Mouse (Mus musculus): Measurements from ENCODE around the gene Il16. TPM values are rescaled to one million over a fixed set of nuclear protein-coding genes. Genes with fewer than 3 reads are reported as not detected.

Il16 gene
- polyA plus RNA-seq, 1 experiment from 2014 or later, result 2.2 TPM

DNA sequence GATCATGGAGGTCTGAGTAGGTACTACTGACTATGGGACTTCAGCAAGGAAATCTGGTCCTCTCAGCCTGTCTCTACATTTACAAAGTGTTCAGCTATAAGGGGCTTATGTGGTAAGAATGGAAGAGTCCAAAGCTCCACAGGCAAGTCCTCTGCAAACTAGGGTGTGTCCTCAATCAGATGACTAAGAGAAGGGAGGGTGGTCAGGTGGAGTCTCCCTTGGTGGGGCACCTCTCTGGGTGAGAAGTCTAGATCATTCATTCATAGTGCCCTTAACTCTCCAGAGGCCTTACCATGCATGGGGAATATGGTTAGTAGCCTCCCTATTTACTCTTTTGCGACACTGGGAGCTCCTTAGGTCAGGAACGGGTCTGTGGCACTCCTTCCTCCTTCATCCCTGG lies 91.3 kb downstream of the Il16 start:
- 75% methylated on average over 2 of the region's 2 CpGs for WGBS
- no peaks in the 10 kb centered on the region for H3K27me3 ChIP-seq (ENCODE audit: control insufficient read depth, insufficient read depth, low read length)
- H3K4me3 ChIP-seq (ENCODE audit: low read depth, low read length), result no peak overlapping the region
- no peak for DNase-seq (ENCODE audit: low spot score)
- H3K4me1 ChIP-seq (ENCODE audit: control insufficient read depth, insufficient read depth, low read length), result no peaks in the 10 kb centered on the region
- H3K4me2 ChIP-seq (ENCODE audit: low read depth, severe bottlenecking), result no peak overlapping the region
- H3K36me3 ChIP-seq (ENCODE audit: control insufficient read depth, insufficient read depth, low read length), result no peaks in the 10 kb centered on the region
- H3K27ac ChIP-seq (replicated peaks; ENCODE audit: low read depth, low read length), result no peak overlapping the region
- no peak overlapping the region for H3K9ac ChIP-seq (ENCODE audit: low read length)
- no peak for ATAC-seq (ENCODE audit: insufficient number of reproducible peaks, low FRiP score, low TSS enrichment, low read depth)
- H3K9me3 ChIP-seq (ENCODE audit: control insufficient read depth, low read length), result no peaks in the 10 kb centered on the region

GRCm38 (mm10) chr7:83653605-83654051 lies 91.9 kb downstream of the Il16 start:
- Histone ChIP-seq H3K4me2 (ENCODE audit: low read depth, severe bottlenecking) (no peak overlapping the region), H3K4me1 (ENCODE audit: control insufficient read depth, insufficient read depth, low read length) (no peaks in the 10 kb centered on the region), H3K9me3 (ENCODE audit: control insufficient read depth, low read length) (no peaks in the 10 kb centered on the region), H3K27ac (replicated peaks; ENCODE audit: low read depth, low read length) (no peak overlapping the region), H3K27me3 (ENCODE audit: control insufficient read depth, insufficient read depth, low read length) (no peaks in the 10 kb centered on the region), H3K9ac (ENCODE audit: low read length) (no peak overlapping the region), H3K36me3 (ENCODE audit: control insufficient read depth, insufficient read depth, low read length) (no peaks in the 10 kb centered on the region), H3K4me3 (ENCODE audit: low read depth, low read length) (no peak overlapping the region)
- 94% methylated on average over 2 of the region's 2 CpGs for WGBS
- ATAC-seq (ENCODE audit: insufficient number of reproducible peaks, low FRiP score, low TSS enrichment, low read depth) (no peak), DNase-seq (ENCODE audit: low spot score) (no peak)

DNA sequence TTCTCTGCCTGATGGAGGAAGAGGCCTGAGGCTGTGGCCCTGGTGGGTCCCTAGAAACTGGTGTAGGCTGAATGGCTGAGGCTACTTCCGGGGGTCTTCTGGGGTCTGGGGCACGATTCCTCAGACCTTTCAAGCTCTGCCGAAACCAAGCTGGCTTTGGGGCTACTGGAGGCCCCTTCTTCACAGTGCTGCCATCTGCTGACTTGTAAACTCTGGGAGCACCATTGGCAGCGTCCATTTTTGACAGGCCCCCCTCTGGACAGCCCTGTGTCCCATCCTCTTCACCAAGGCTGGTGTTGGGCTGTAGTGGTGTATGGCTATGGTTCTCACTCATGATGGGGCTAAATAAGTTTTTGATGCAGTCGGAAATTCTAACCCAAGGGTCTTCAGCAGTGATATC lies 93.0 kb downstream of the Il16 start:
- Histone ChIP-seq H3K36me3 (ENCODE audit: control insufficient read depth, insufficient read depth, low read length) (no peaks in the 10 kb centered on the region), H3K27me3 (ENCODE audit: control insufficient read depth, insufficient read depth, low read length) (no peaks in the 10 kb centered on the region), H3K27ac (replicated peaks; ENCODE audit: low read depth, low read length) (no peak overlapping the region), H3K4me3 (ENCODE audit: low read depth, low read length) (no peak overlapping the region), H3K9ac (ENCODE audit: low read length) (no peak overlapping the region), H3K4me2 (ENCODE audit: low read depth, severe bottlenecking) (no peak overlapping the region), H3K4me1 (ENCODE audit: control insufficient read depth, insufficient read depth, low read length) (no peaks in the 10 kb centered on the region), H3K9me3 (ENCODE audit: control insufficient read depth, low read length) (no peaks in the 10 kb centered on the region)
- 73% methylated on average over 5 of the region's 5 CpGs for WGBS
- ATAC-seq (ENCODE audit: insufficient number of reproducible peaks, low FRiP score, low TSS enrichment, low read depth), result no peak
- no peak for DNase-seq (ENCODE audit: low spot score)

DNA sequence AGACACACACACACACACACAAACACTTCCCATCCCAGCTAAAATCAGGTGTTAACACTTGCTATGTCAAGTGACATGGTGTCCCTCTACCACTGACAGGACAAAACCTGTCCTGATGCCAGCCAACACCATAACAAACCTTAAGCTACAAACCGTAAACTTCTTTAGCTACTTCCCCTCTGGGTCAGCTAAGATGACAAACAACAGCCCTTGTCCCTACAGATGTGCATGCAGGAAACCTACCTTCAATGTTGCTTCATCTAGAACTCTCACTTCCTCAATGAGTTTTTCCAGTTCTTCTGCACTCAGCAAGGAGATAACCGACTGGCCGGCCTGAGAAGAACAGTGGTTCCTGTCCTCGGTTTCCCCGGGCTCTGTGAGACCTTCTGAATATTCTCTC lies 94.9 kb downstream of the Il16 start:
- DNase-seq (ENCODE audit: low spot score) (no peak), ATAC-seq (ENCODE audit: insufficient number of reproducible peaks, low FRiP score, low TSS enrichment, low read depth) (no peak)
- Histone ChIP-seq H3K9ac (ENCODE audit: low read length) (no peak overlapping the region), H3K27ac (replicated peaks; ENCODE audit: low read depth, low read length) (no peak overlapping the region), H3K27me3 (ENCODE audit: control insufficient read depth, insufficient read depth, low read length) (no peaks in the 10 kb centered on the region), H3K4me1 (ENCODE audit: control insufficient read depth, insufficient read depth, low read length) (no peaks in the 10 kb centered on the region), H3K4me2 (ENCODE audit: low read depth, severe bottlenecking) (no peak overlapping the region), H3K36me3 (ENCODE audit: control insufficient read depth, insufficient read depth, low read length) (no peaks in the 10 kb centered on the region), H3K9me3 (ENCODE audit: control insufficient read depth, low read length) (no peaks in the 10 kb centered on the region), H3K4me3 (ENCODE audit: low read depth, low read length) (no peak overlapping the region)
- 91% methylated on average over 5 of the region's 5 CpGs for WGBS

DNA sequence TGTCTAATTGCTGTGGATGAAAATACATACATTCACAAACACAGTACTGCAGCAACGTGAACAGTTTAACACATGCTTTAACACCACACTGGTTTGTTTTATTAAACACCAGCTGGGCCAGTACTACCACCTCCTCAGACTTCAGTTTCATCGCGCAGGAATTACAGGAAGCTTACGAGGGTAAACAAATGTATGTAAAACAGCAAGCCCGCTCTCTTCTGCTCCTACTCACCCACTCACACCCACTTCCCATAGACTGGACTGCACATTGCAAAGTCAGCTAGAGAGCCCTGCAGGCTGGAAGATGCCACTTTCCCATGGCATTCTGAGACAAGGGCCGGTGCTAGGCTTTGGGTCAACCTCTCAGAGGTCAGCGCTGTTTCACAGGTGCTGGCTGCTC lies 96.7 kb downstream of the Il16 start:
- Histone ChIP-seq H3K27me3 (ENCODE audit: control insufficient read depth, insufficient read depth, low read length) (no peaks in the 10 kb centered on the region), H3K9ac (ENCODE audit: low read length) (no peak overlapping the region), H3K36me3 (ENCODE audit: control insufficient read depth, insufficient read depth, low read length) (no peaks in the 10 kb centered on the region), H3K9me3 (ENCODE audit: control insufficient read depth, low read length) (no peaks in the 10 kb centered on the region), H3K4me3 (ENCODE audit: low read depth, low read length) (no peak overlapping the region), H3K27ac (replicated peaks; ENCODE audit: low read depth, low read length) (no peak overlapping the region), H3K4me2 (ENCODE audit: low read depth, severe bottlenecking) (no peak overlapping the region), H3K4me1 (ENCODE audit: control insufficient read depth, insufficient read depth, low read length) (no peaks in the 10 kb centered on the region)
- 80% methylated on average over 7 of the region's 7 CpGs for WGBS
- no peak for ATAC-seq (ENCODE audit: insufficient number of reproducible peaks, low FRiP score, low TSS enrichment, low read depth)
- DNase-seq (ENCODE audit: low spot score), result no peak

GRCm38 (mm10) chr7:83645476-83645875 lies 100.0 kb downstream of the Il16 start:
- no peak overlapping the region for H3K4me2 ChIP-seq (ENCODE audit: low read depth, severe bottlenecking)
- no peak overlapping the region for H3K9ac ChIP-seq (ENCODE audit: low read length)
- no peaks in the 10 kb centered on the region for H3K9me3 ChIP-seq (ENCODE audit: control insufficient read depth, low read length)
- H3K4me3 ChIP-seq (ENCODE audit: low read depth, low read length), result no peak overlapping the region
- no peaks in the 10 kb centered on the region for H3K4me1 ChIP-seq (ENCODE audit: control insufficient read depth, insufficient read depth, low read length)
- H3K27ac ChIP-seq (replicated peaks; ENCODE audit: low read depth, low read length), result no peak overlapping the region
- DNase-seq (ENCODE audit: low spot score) (no peak), ATAC-seq (ENCODE audit: insufficient number of reproducible peaks, low FRiP score, low TSS enrichment, low read depth) (no peak)
- H3K27me3 ChIP-seq (ENCODE audit: control insufficient read depth, insufficient read depth, low read length), result no peaks in the 10 kb centered on the region
- no peaks in the 10 kb centered on the region; the same call in 1 of the 2 replicates for H3K36me3 ChIP-seq (ENCODE audit: control insufficient read depth, insufficient read depth, low read length)
- 84% methylated on average over 5 of the region's 5 CpGs for WGBS

- no peak overlapping the region for H3K27ac ChIP-seq (replicated peaks; ENCODE audit: low read depth, low read length)
- no peaks in the 10 kb centered on the region; the same call in 1 of the 2 replicates for H3K36me3 ChIP-seq (ENCODE audit: control insufficient read depth, insufficient read depth, low read length)
- H3K27me3 ChIP-seq (ENCODE audit: control insufficient read depth, insufficient read depth, low read length), result no peaks in the 10 kb centered on the region
- no peak overlapping the region for H3K4me3 ChIP-seq (ENCODE audit: low read depth, low read length)
- DNase-seq (ENCODE audit: low spot score), result no peak
- H3K9ac ChIP-seq (ENCODE audit: low read length), result no peak overlapping the region
- H3K9me3 ChIP-seq (ENCODE audit: control insufficient read depth, low read length), result no peaks in the 10 kb centered on the region
- 86% methylated on average over 2 of the region's 2 CpGs for WGBS
- H3K4me1 ChIP-seq (ENCODE audit: control insufficient read depth, insufficient read depth, low read length), result no peaks in the 10 kb centered on the region
- ATAC-seq (ENCODE audit: insufficient number of reproducible peaks, low FRiP score, low TSS enrichment, low read depth), result no peak
- H3K4me2 ChIP-seq (ENCODE audit: low read depth, severe bottlenecking), result no peak overlapping the region
Measured at GRCm38 (mm10) chr7:83644761-83645160, 100.8 kb downstream of the Il16 start.

DNA sequence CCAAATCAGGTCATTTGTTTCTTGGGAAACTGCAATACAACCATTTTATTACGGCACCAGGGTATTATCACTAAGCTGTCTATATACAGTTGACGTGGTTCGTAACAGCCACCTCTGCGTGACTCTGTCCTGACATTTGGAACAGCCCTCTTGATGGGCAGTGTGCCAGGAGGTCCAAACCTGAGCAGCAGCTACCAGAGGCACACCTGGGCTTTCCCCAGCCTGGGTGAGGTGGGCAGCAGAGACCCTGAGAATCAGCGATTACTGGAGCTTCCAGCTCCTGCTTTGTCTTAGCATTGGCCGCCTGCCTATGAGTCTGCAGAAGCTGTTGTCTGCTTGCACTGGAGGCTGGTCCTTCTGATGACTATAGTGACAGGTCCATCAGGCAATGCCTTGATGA lies 101.9 kb downstream of the Il16 start:
- 87% methylated on average over 6 of the region's 6 CpGs for WGBS
- Histone ChIP-seq H3K4me1 (ENCODE audit: control insufficient read depth, insufficient read depth, low read length) (no peaks in the 10 kb centered on the region), H3K27me3 (ENCODE audit: control insufficient read depth, insufficient read depth, low read length) (no peaks in the 10 kb centered on the region), H3K4me2 (ENCODE audit: low read depth, severe bottlenecking) (no peak overlapping the region), H3K9me3 (ENCODE audit: control insufficient read depth, low read length) (no peaks in the 10 kb centered on the region), H3K4me3 (ENCODE audit: low read depth, low read length) (no peak overlapping the region), H3K36me3 (ENCODE audit: control insufficient read depth, insufficient read depth, low read length) (peaks cover 2% of the 10 kb centered on the region), H3K9ac (ENCODE audit: low read length) (no peak overlapping the region), H3K27ac (replicated peaks; ENCODE audit: low read depth, low read length) (no peak overlapping the region)
- ATAC-seq (ENCODE audit: insufficient number of reproducible peaks, low FRiP score, low TSS enrichment, low read depth) (no peak), DNase-seq (ENCODE audit: low spot score) (no peak)

GRCm38 (mm10) chr7:83641163-83641562 lies 104.4 kb downstream of the Il16 start:
- ATAC-seq (ENCODE audit: insufficient number of reproducible peaks, low FRiP score, low TSS enrichment, low read depth) (no peak), DNase-seq (ENCODE audit: low spot score) (no peak)
- Histone ChIP-seq H3K4me3 (ENCODE audit: low read depth, low read length) (no peak overlapping the region), H3K36me3 (ENCODE audit: control insufficient read depth, insufficient read depth, low read length) (peaks cover 7% of the 10 kb centered on the region), H3K27me3 (ENCODE audit: control insufficient read depth, insufficient read depth, low read length) (no peaks in the 10 kb centered on the region), H3K9ac (ENCODE audit: low read length) (no peak overlapping the region), H3K9me3 (ENCODE audit: control insufficient read depth, low read length) (no peaks in the 10 kb centered on the region), H3K4me1 (ENCODE audit: control insufficient read depth, insufficient read depth, low read length) (no peaks in the 10 kb centered on the region), H3K4me2 (ENCODE audit: low read depth, severe bottlenecking) (no peak overlapping the region), H3K27ac (replicated peaks; ENCODE audit: low read depth, low read length) (no peak overlapping the region)
- 83% methylated on average over 2 of the region's 2 CpGs for WGBS
